Mouse (Mus musculus): ENCODE data around the gene Slit3. TPM values are rescaled to one million over a fixed set of nuclear protein-coding genes. Genes with fewer than 3 reads are reported as not detected.

The Slit3 gene
- polyA plus RNA-seq, 1 experiment from 2014 or later = 4.5 TPM

- Histone ChIP-seq H3K9me3 (replicated peaks; ENCODE audit: control insufficient read depth, low read length, poor library complexity, severe bottlenecking) (no peaks in the 10 kb centered on the region), H3K36me3 (ENCODE audit: control insufficient read depth, insufficient read depth, low read length) (no peaks in the 10 kb centered on the region)
- ATAC-seq = no peak
Measured at GRCm38 (mm10) chr11:35294670-35295069, 173.6 kb downstream of the Slit3 start.

GRCm38 (mm10) chr11:35295162-35295799 is 174.3 kb downstream of the Slit3 start:
- Histone ChIP-seq H3K4me2 (ENCODE audit: low read length) (no peak overlapping the region), H3K4me1 (ENCODE audit: control insufficient read depth, insufficient read depth, low read length) (no peaks in the 10 kb centered on the region), H3K4me3 (ENCODE audit: low read depth, low read length) (no peak overlapping the region), H3K9ac (ENCODE audit: low read depth, low read length) (no peak overlapping the region), H3K9me3 (replicated peaks; ENCODE audit: control insufficient read depth, low read length, poor library complexity, severe bottlenecking) (no peaks in the 10 kb centered on the region), H3K27me3 (ENCODE audit: control insufficient read depth, insufficient read depth, low read depth, low read length) (no peaks in the 10 kb centered on the region), H3K27ac (ENCODE audit: low read length) (no peak overlapping the region), H3K36me3 (ENCODE audit: control insufficient read depth, insufficient read depth, low read length) (no peaks in the 10 kb centered on the region)
- ATAC-seq = no peak
- WGBS = 43% methylated on average over 3 of the region's 3 CpGs

More at GRCm38 (mm10) chr11:35294670-35295069, 173.6 kb downstream of the Slit3 start:
- no peak overlapping the region for H3K4me2 ChIP-seq (ENCODE audit: low read length)
- no peak overlapping the region for H3K9ac ChIP-seq (ENCODE audit: low read depth, low read length)
- H3K4me3 ChIP-seq (ENCODE audit: low read depth, low read length) = no peak overlapping the region
- no peaks in the 10 kb centered on the region for H3K27me3 ChIP-seq (ENCODE audit: control insufficient read depth, insufficient read depth, low read depth, low read length)
- no peak overlapping the region for H3K27ac ChIP-seq (ENCODE audit: low read length)
- WGBS = 61% methylated on average over 7 of the region's 7 CpGs
- no peaks in the 10 kb centered on the region for H3K4me1 ChIP-seq (ENCODE audit: control insufficient read depth, insufficient read depth, low read length)

- Histone ChIP-seq H3K4me2 (ENCODE audit: low read length) (no peak overlapping the region), H3K9ac (ENCODE audit: low read depth, low read length) (no peak overlapping the region), H3K4me3 (ENCODE audit: low read depth, low read length) (no peak overlapping the region), H3K27ac (ENCODE audit: low read length) (no peak overlapping the region), H3K36me3 (ENCODE audit: control insufficient read depth, insufficient read depth, low read length) (no peaks in the 10 kb centered on the region), H3K27me3 (ENCODE audit: control insufficient read depth, insufficient read depth, low read depth, low read length) (no peaks in the 10 kb centered on the region), H3K4me1 (ENCODE audit: control insufficient read depth, insufficient read depth, low read length) (no peaks in the 10 kb centered on the region), H3K9me3 (replicated peaks; ENCODE audit: control insufficient read depth, low read length, poor library complexity, severe bottlenecking) (no peaks in the 10 kb centered on the region)
- ATAC-seq = no peak
- 96% methylated on average over 5 of the region's 5 CpGs for WGBS
Measured at GRCm38 (mm10) chr11:35296803-35297202, 175.8 kb downstream of the Slit3 start.

GRCm38 (mm10) chr11:35297319-35297718 is 176.3 kb downstream of the Slit3 start:
- Histone ChIP-seq H3K27ac (ENCODE audit: low read length) (no peak overlapping the region), H3K4me2 (ENCODE audit: low read length) (no peak overlapping the region), H3K4me1 (ENCODE audit: control insufficient read depth, insufficient read depth, low read length) (no peaks in the 10 kb centered on the region), H3K27me3 (ENCODE audit: control insufficient read depth, insufficient read depth, low read depth, low read length) (no peaks in the 10 kb centered on the region), H3K4me3 (ENCODE audit: low read depth, low read length) (no peak overlapping the region), H3K9me3 (replicated peaks; ENCODE audit: control insufficient read depth, low read length, poor library complexity, severe bottlenecking) (no peaks in the 10 kb centered on the region), H3K36me3 (ENCODE audit: control insufficient read depth, insufficient read depth, low read length) (no peaks in the 10 kb centered on the region), H3K9ac (ENCODE audit: low read depth, low read length) (no peak overlapping the region)
- WGBS = 75% methylated on average over 5 of the region's 5 CpGs
- no peak for ATAC-seq

GRCm38 (mm10) chr11:35298526-35298925 is 177.5 kb downstream of the Slit3 start:
- Histone ChIP-seq H3K9me3 (replicated peaks; ENCODE audit: control insufficient read depth, low read length, poor library complexity, severe bottlenecking) (no peaks in the 10 kb centered on the region), H3K27ac (ENCODE audit: low read length) (no peak overlapping the region)
- no peak for ATAC-seq

GRCm38 (mm10) chr11:35299857-35300375 is 178.9 kb downstream of the Slit3 start:
- no peak for ATAC-seq
- WGBS = 64% methylated on average over 7 of the region's 7 CpGs
- no peak overlapping the region for H3K4me3 ChIP-seq (ENCODE audit: low read depth, low read length)
- no peak overlapping the region for H3K4me2 ChIP-seq (ENCODE audit: low read length)
- no peaks in the 10 kb centered on the region for H3K9me3 ChIP-seq (replicated peaks; ENCODE audit: control insufficient read depth, low read length, poor library complexity, severe bottlenecking)
- H3K4me1 ChIP-seq (ENCODE audit: control insufficient read depth, insufficient read depth, low read length) = no peaks in the 10 kb centered on the region
- no peak overlapping the region for H3K9ac ChIP-seq (ENCODE audit: low read depth, low read length)
- no peak overlapping the region for H3K27ac ChIP-seq (ENCODE audit: low read length)
- H3K36me3 ChIP-seq (ENCODE audit: control insufficient read depth, insufficient read depth, low read length) = no peaks in the 10 kb centered on the region
- no peaks in the 10 kb centered on the region for H3K27me3 ChIP-seq (ENCODE audit: control insufficient read depth, insufficient read depth, low read depth, low read length)

More at GRCm38 (mm10) chr11:35298526-35298925, 177.5 kb downstream of the Slit3 start:
- H3K4me3 ChIP-seq (ENCODE audit: low read depth, low read length) = no peak overlapping the region
- WGBS = 68% methylated on average over 2 of the region's 2 CpGs
- H3K9ac ChIP-seq (ENCODE audit: low read depth, low read length) = no peak overlapping the region
- H3K27me3 ChIP-seq (ENCODE audit: control insufficient read depth, insufficient read depth, low read depth, low read length) = no peaks in the 10 kb centered on the region
- no peak overlapping the region for H3K4me2 ChIP-seq (ENCODE audit: low read length)
- H3K36me3 ChIP-seq (ENCODE audit: control insufficient read depth, insufficient read depth, low read length) = no peaks in the 10 kb centered on the region
- H3K4me1 ChIP-seq (ENCODE audit: control insufficient read depth, insufficient read depth, low read length) = no peaks in the 10 kb centered on the region

- no peaks in the 10 kb centered on the region for H3K36me3 ChIP-seq (ENCODE audit: control insufficient read depth, insufficient read depth, low read length)
Measured at GRCm38 (mm10) chr11:35302272-35302671, 181.2 kb downstream of the Slit3 start.

GRCm38 (mm10) chr11:35304216-35304975 is 183.4 kb downstream of the Slit3 start:
- H3K4me2 ChIP-seq (ENCODE audit: low read length) = no peak overlapping the region
- H3K27ac ChIP-seq (ENCODE audit: low read length) = no peak overlapping the region
- no peaks in the 10 kb centered on the region for H3K27me3 ChIP-seq (ENCODE audit: control insufficient read depth, insufficient read depth, low read depth, low read length)
- H3K4me1 ChIP-seq (ENCODE audit: control insufficient read depth, insufficient read depth, low read length) = no peaks in the 10 kb centered on the region
- WGBS = 74% methylated on average over 8 of the region's 8 CpGs
- no peak overlapping the region for H3K4me3 ChIP-seq (ENCODE audit: low read depth, low read length)
- no peaks in the 10 kb centered on the region for H3K36me3 ChIP-seq (ENCODE audit: control insufficient read depth, insufficient read depth, low read length)
- ATAC-seq = no peak
- no peaks in the 10 kb centered on the region for H3K9me3 ChIP-seq (replicated peaks; ENCODE audit: control insufficient read depth, low read length, poor library complexity, severe bottlenecking)
- no peak overlapping the region for H3K9ac ChIP-seq (ENCODE audit: low read depth, low read length)

More at GRCm38 (mm10) chr11:35302272-35302671, 181.2 kb downstream of the Slit3 start:
- no peaks in the 10 kb centered on the region for H3K4me1 ChIP-seq (ENCODE audit: control insufficient read depth, insufficient read depth, low read length)
- no peak overlapping the region for H3K9ac ChIP-seq (ENCODE audit: low read depth, low read length)
- H3K4me2 ChIP-seq (ENCODE audit: low read length) = no peak overlapping the region
- WGBS = 83% methylated on average over 5 of the region's 5 CpGs
- H3K27me3 ChIP-seq (ENCODE audit: control insufficient read depth, insufficient read depth, low read depth, low read length) = no peaks in the 10 kb centered on the region
- ATAC-seq = no peak
- no peak overlapping the region for H3K4me3 ChIP-seq (ENCODE audit: low read depth, low read length)
- H3K9me3 ChIP-seq (replicated peaks; ENCODE audit: control insufficient read depth, low read length, poor library complexity, severe bottlenecking) = no peaks in the 10 kb centered on the region
- no peak overlapping the region for H3K27ac ChIP-seq (ENCODE audit: low read length)

GRCm38 (mm10) chr11:35305111-35305510 is 184.1 kb downstream of the Slit3 start:
- WGBS = 41% methylated on average over 5 of the region's 5 CpGs
- no peaks in the 10 kb centered on the region for H3K4me1 ChIP-seq (ENCODE audit: control insufficient read depth, insufficient read depth, low read length)

More at GRCm38 (mm10) chr11:35305111-35305510, 184.1 kb downstream of the Slit3 start:
- Histone ChIP-seq H3K9ac (ENCODE audit: low read depth, low read length) (no peak overlapping the region), H3K9me3 (replicated peaks; ENCODE audit: control insufficient read depth, low read length, poor library complexity, severe bottlenecking) (no peaks in the 10 kb centered on the region), H3K4me3 (ENCODE audit: low read depth, low read length) (no peak overlapping the region), H3K36me3 (ENCODE audit: control insufficient read depth, insufficient read depth, low read length) (no peaks in the 10 kb centered on the region), H3K27me3 (ENCODE audit: control insufficient read depth, insufficient read depth, low read depth, low read length) (no peaks in the 10 kb centered on the region), H3K4me2 (ENCODE audit: low read length) (no peak overlapping the region), H3K27ac (ENCODE audit: low read length) (no peak overlapping the region)
- no peak for ATAC-seq

Data from midbrain, embryonic 16.5 days (tissue).